Mouse (Mus musculus) cerebellum, postnatal 10 days (tissue): ENCODE data around the gene Tmbim6.
"Not testable (repeated sequence)": the region's sequence is repeated elsewhere in the genome, so short reads cannot be mapped to it uniquely, and the experiment has no call there.

Source experiments
- DNase-seq, 2 experiments: peaks; one replicate each; pipeline ENCODE4 v3.0.0; 2021; ENCODE audit warnings: mixed read lengths in 2 of 2

The Tmbim6 gene

GRCm38 (mm10) chr15:99420521-99421014 is 27.9 kb downstream of the Tmbim6 start:
- peak; percentile 80 to 82 for DNase-seq

- no peak for DNase-seq
Observed at GRCm38 (mm10) chr15:99421152-99421551, 28.5 kb downstream of the Tmbim6 start.

- no peak for DNase-seq
Observed at GRCm38 (mm10) chr15:99421676-99422075, 29.0 kb downstream of the Tmbim6 start.

GRCm38 (mm10) chr15:99422551-99422950 is 29.9 kb downstream of the Tmbim6 start:
- peak in 1 of 2 experiments; percentile 13 for DNase-seq

- peak in 1 of 2 experiments; percentile 12 for DNase-seq
Observed at GRCm38 (mm10) chr15:99423131-99423530, 30.4 kb downstream of the Tmbim6 start.

GRCm38 (mm10) chr15:99423884-99424283 is 31.2 kb downstream of the Tmbim6 start:
- peak in 1 of 2 experiments; percentile 24 for DNase-seq

GRCm38 (mm10) chr15:99430394-99430793 is 37.7 kb downstream of the Tmbim6 start:
- DNase-seq: no peak

GRCm38 (mm10) chr15:99431063-99431462 is 38.4 kb downstream of the Tmbim6 start:
- DNase-seq: no peak

GRCm38 (mm10) chr15:99431504-99431903 is 38.8 kb downstream of the Tmbim6 start:
- DNase-seq: no peak

GRCm38 (mm10) chr15:99431967-99432366 is 39.3 kb downstream of the Tmbim6 start:
- no peak for DNase-seq

- peak in 1 of 2 experiments; percentile 29 for DNase-seq
Observed at GRCm38 (mm10) chr15:99433081-99433718, 40.5 kb downstream of the Tmbim6 start.

GRCm38 (mm10) chr15:99433913-99434312 is 41.2 kb downstream of the Tmbim6 start:
- peak in 1 of 2 experiments; percentile 30 for DNase-seq

GRCm38 (mm10) chr15:99438966-99439698 is 46.5 kb downstream of the Tmbim6 start:
- DNase-seq: no peak

GRCm38 (mm10) chr15:99440112-99440815 is 47.6 kb downstream of the Tmbim6 start:
- DNase-seq: peak; percentile 91 to 93

GRCm38 (mm10) chr15:99440816-99441457 is 48.3 kb downstream of the Tmbim6 start:
- peak; percentile 72 to 76 for DNase-seq

GRCm38 (mm10) chr15:99442358-99442757 is 49.7 kb downstream of the Tmbim6 start:
- no peak for DNase-seq

- DNase-seq: no peak
Observed at GRCm38 (mm10) chr15:99445567-99445966, 52.9 kb downstream of the Tmbim6 start.

- DNase-seq: not testable (repeated sequence)
Observed at GRCm38 (mm10) chr15:99446136-99446535, 53.5 kb downstream of the Tmbim6 start.

- DNase-seq: peak; percentile 90 to 93
Observed at GRCm38 (mm10) chr15:99449131-99449750, 56.6 kb downstream of the Tmbim6 start.

GRCm38 (mm10) chr15:99449751-99450280 is 57.1 kb downstream of the Tmbim6 start:
- no peak for DNase-seq

GRCm38 (mm10) chr15:99453153-99453900 is 60.6 kb downstream of the Tmbim6 start:
- DNase-seq: no peak
